Mouse (Mus musculus): ENCODE results near the gene Exoc3l4.

The Exoc3l4 gene

DNA sequence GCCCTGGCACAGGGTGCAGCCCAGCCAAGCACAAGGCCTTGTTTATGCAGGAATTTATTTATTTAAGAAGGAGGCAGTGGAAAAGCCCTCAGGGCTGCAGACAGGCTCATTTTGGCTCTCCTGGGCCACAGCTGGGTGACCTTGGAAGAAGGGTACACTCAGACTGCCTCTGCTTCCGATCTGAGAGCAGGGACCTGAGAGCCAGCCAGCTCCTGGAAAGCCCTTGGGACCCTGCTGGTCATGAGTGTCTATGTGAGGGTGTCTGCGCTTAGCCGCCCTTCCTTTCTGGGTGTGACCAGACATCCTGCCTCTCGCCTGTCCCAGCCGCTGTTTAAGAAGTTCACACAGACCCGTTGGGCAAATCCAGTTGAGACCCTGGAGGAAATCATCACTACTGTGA is 33.5 kb downstream of the Exoc3l4 start:
- DNase-seq (ENCODE audit: low spot score in 2 of 2): peak; percentile 84 to 88

DNA sequence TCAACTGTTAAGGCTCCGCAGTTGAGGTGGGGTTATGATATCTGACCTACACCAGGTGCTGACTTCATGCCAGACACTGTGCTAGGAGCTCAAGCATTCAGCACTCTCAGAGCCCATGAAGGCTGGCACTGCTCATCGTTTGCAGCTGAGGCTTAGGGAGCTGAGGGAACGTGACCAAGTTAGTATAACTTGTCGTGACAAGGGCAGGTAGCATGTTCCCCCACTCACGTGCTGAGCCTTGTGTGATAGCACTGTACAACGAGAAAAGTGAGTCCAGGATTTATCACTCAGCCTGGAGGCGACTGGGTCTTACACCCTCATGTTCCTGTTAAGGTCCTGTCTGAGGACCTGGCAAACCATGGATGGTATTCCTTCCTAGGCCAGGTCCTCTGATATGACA is 34.7 kb downstream of the Exoc3l4 start:
- no peak for DNase-seq (ENCODE audit: low spot score in 2 of 2)

DNA sequence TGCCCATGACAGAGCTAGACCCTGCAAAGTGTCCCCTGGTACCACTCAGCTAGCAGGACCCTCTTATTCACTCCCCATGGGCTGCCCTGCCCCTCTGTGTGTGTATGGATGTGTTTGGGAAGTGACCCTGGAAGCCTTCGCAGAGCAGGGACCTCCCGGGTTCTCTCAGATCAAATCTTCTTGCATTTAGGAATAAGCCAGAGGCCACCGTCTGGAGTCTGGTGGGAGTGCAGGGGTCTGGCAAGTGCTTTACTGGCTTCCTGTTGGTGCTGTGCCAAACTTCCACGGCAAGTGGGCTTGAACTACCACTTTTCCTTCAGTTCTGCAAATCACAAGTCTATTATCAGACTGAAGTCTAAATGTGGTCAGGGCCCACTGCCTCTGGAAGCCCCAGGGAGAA is 37.2 kb downstream of the Exoc3l4 start:
- DNase-seq (ENCODE audit: low spot score in 2 of 2): no peak

DNA sequence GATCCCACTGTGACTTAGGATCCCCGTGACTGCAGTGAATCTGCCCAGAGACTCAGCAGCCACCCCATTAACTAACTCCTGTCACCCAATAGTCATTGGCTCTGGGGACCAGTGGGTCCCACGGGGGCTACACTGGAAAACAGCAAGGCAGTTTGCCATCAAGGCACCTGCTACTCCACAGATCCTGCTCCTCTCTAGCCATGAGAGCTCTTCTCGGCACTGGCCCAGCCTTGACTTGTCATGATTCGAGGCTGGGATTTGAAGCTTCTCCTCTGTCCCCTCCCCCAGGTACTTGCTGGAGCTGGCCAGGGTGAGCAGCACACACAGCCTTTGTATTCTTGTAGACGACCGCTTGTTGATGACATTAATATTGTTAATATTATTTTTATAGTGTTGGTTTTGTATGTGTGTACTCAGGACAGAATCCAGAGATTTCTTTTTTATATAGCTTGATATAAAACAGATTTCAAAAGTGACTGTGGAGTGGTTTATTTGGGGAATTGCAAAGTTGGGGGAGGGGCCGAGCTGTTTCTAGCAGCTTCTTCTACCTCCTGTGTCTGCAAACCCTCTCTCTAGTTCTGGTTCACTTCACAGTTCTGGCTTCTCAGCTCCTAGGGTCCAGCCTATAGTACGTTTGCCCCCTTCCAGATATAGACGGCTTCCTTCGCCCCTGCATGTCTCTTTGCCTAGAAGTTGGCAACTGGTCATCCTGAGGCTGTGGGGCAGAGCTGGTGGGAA is 37.9 kb downstream of the Exoc3l4 start:
- no peak for DNase-seq (ENCODE audit: low spot score in 2 of 2)

DNA sequence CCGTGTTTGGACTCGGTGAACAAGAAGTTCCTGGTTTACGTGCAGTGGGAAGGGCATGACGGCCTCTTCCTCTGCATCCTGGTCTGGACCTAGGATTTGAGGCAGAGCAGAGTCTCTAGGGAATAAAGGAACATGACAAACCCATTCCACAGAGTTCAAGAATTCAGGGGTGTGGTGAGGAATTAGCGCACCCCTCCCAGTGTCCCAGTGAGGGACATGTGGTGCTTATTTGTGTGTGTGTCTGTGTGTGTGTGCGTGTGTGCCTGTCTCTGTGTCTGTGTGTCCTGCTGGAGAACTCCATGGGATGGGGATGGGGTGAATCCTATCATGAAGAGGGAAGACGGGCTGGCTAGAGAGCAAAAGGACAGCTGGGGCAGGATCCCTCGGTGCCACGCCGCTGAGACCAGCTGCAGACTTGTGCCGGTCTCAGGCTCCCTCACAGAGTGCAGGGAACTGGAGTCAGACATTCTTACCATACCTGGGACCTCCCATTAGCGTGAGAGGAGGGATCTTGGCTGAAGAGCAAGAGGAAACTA is 38.6 kb downstream of the Exoc3l4 start:
- DNase-seq (ENCODE audit: low spot score in 2 of 2): peak; percentile 63 to 69

DNA sequence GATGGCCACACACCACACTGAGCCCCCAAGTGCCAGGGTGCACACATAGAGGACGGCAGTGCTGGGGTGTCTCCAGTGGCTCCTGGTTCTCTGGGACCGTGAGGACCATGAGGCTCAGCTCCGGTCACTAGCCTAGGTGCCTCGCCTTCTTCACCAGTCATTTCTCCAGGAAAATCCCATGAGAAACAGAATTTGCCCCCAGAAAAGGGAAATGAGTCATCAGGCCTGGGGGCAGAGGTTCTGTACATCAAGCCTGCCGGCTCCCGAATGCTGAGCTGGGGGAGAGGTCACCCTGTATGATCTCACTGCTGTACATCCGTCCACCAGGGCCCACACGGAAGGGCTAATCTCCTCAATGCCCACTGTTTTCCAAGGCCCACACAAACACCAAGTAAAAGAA is 39.0 kb downstream of the Exoc3l4 start:
- DNase-seq (ENCODE audit: low spot score in 2 of 2): no peak

DNA sequence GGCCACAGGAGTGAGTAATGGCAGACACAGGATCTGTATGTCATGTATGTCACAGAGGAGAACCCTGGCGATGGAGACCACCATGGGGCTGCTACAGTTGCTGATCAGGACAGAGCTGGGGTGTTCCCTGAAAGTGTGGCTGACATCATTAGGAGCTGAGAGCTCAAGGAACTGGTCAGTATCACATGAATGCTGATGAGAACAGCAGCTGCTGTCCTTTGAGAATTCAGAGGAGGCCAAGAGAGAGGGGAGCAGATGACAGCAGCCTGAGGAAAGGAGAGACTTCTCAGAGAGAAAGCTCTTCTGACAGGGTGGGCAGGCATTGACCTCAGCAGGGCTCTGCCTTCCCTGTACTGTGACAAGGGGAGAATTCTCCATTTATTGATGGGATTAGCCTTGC is 40.9 kb downstream of the Exoc3l4 start:
- no peak for DNase-seq (ENCODE audit: low spot score in 2 of 2)

DNA sequence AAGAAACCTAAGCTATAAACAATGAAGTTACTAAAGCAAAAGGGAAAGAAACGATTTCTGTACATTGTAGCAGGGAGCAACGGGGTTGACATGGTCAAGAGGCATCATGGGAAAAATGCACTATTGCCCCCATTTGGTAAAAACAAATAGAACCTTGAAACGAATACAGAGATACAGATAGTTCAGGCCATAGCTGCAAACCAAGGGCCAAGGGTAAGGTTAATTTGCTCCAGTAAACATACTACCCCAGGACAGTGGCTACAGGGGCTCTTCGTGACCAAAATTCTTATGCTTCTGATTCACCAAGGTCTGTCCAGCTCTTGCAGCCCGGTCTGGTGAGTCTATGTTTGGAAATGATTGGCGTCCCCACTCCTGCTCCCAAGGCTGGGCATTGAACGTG is 46.8 kb downstream of the Exoc3l4 start:
- no peak for DNase-seq (ENCODE audit: low spot score in 2 of 2)

DNA sequence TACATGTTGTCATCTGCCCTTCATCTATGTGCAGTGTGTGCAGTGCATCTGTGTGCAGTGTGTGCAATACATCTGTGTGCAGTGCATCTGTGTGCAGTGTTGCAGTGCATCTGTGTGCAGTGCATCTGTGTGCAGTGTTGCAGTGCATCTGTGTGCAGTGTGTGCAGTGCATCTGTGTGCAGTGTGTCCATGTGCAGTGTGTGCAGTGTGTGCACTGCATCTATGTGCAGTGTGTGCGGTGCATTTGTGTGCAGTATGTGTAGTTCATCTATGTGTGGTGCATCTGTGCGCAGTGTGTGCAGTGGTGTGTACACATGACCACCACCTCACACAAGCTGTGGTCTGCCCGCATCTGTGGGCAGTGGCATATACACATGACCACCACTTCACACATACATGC is 49.6 kb downstream of the Exoc3l4 start:
- no peak for DNase-seq (ENCODE audit: low spot score in 2 of 2)

DNA sequence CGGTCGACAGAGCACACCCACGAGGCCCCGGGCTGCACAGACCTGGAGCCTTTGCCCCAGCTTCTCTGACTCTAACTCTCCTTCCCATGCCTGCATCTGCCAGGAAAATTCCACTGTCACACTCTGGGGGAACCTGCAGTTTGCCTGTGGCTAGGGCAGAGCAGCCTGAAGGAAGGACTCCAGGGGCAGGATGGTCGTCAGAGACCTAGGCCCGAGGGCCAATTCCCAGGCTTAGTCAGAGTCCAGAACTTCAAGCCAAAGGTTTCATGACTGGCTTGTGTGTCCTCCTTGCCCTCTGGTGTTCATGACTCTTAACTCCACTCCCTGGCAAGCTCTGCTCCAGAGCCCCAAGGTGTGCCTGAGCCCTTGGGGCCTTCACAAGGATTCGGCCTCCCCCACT is 51.4 kb downstream of the Exoc3l4 start:
- DNase-seq (ENCODE audit: low spot score in 2 of 2): no peak

DNA sequence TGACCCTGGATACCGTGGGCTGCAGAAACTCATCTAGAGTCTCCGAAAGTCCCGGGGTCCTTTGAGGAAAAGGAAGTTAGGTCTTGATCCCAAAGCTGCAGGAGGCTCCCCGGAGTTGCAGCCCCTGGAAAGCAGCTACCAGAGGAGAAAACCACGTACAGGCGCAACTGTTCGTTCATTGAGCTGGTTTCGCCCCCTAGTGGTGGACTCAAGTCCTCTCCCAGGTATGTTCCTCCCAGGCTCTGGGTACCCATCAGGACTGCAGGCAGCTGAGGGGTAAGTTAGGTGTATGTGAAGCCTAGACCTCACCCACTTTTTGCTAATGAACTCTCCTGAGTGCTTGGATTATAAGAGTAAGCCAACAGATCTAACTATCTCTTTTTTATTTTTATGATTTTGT is 52.7 kb downstream of the Exoc3l4 start:
- DNase-seq (ENCODE audit: low spot score in 2 of 2): peak in 1 of 2 experiments; percentile 55

DNA sequence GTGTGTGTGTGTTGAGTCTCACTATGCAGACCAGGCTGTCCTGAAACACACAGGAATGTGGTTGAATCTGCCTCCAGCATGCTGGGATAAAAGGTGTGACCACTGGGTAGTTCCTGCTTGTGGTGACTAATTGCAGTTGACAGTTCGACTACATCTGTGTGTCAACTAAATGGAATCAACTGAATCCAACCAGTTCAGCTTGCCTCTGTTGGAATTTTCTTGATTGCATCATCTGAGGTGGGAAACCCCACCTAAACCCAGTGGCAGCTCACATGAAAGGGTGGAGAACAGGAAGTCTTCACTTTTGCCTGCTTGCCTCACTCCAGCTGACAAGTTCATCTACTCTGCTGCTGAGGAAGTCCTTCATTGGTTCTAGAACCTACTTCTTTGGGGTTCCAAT is 54.3 kb downstream of the Exoc3l4 start:
- no peak for DNase-seq (ENCODE audit: low spot score in 2 of 2)

DNA sequence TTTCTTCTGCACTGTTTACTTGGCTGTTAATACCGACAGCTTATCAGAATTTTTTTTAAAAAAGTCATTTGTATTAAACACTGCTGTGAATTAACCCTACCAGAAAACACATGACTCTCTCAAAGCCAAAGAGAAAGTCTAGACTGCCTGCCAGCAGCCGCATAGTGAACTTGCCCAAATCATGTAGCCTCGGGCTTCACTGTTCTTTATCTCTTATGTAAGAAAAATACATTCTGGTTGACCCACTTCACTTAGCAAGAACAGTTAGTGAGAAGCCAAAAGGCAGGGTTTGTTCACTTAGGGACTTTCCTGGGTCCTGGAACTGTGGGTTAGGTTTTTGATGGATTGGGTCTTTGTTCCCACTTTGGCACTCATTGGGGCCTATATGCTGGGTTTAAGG is 54.9 kb downstream of the Exoc3l4 start:
- DNase-seq (ENCODE audit: low spot score in 2 of 2): no peak

DNA sequence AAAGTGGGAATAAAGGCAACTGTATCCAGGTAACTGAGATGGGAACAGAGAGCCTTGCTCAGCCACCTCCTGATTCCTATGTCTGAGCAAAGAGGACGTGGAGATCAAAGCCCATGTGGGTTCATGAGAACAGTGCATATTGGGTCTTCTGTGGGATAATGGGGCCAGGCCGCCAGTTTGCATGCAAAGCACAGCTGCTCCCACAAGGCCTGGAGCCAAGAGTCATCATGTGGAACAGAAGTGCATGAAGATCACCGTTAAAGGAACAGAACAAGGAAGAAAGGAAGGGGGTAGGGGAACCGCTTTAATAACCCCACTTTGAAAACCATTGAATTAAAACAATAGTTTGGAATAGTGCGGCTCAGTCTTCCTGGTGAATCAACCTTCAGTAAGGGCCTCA is 56.1 kb downstream of the Exoc3l4 start:
- DNase-seq (ENCODE audit: low spot score in 2 of 2): no peak

DNA sequence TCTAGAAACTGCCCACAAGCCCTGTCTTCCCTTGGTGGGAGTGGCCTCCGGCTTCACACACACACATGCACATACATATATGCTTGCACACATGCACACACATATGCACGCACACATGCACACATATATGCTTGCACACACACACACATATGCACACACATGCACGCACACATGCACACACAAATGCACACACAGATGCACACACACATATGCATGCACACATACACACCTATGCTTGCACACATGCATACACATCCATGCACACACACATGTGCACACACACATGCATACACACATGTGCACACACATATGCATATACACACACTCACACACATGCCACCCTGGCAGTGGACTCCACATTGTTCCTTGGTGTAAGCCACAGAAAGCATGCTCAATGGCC is 57.6 kb downstream of the Exoc3l4 start:
- DNase-seq (ENCODE audit: low spot score in 2 of 2): no peak

DNA sequence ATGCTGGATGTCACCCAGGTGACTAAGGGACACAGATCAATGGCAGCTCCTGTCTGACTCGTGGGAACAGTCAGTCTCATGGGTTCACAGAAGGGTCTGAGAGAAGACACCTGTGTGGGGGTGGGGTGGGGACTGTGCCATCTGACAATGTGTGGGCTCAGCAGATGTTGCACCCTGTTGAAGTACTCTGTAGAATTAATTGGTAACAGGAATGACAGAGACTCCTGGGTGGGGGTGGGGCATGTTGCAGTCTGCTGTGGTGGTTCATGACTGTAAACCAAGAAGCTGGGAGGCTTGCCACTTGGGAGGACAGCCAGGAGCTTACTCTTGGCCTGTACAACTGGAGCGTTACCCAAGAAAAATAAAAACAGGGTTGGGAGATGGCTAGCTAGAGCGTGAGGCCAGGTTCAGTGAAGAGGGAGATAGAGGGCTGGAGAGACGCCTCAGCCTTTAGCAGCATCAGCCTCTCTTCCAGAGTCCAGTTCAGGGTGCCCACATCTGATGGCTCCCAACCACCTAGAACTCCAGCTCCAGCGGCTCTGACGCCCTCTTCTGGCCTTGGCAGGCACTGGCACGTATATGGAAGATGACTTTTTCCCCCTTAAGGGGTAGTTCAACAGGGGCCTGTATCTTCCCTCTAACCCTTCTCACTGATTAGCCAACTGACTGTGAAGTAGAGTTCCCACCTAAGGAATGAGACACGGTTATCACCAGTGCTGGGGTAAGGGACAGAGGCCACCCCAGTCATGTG is 58.3 kb downstream of the Exoc3l4 start:
- peak; percentile 78 to 88 for DNase-seq (ENCODE audit: low spot score in 2 of 2)

DNA sequence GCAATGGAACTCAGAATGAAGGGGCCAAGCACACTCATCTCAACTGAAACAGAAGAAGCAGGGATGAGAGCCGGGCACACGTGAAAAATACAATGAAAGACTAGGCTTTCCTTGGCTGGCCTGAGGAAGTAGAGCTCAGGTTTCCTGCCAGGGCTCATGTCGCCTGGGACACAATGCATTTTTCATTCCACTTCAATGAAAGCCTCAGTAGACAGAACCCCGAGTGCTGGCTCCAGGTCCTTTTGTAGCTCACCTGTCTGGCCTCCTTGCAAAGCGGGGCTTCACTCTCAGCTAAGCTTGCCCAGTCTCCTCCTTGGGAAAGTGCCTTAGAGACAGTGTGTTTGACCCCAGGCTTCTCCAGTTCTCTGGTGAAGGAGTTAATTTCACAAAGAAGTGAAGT is 62.1 kb downstream of the Exoc3l4 start:
- DNase-seq (ENCODE audit: low spot score in 2 of 2): no peak

DNA sequence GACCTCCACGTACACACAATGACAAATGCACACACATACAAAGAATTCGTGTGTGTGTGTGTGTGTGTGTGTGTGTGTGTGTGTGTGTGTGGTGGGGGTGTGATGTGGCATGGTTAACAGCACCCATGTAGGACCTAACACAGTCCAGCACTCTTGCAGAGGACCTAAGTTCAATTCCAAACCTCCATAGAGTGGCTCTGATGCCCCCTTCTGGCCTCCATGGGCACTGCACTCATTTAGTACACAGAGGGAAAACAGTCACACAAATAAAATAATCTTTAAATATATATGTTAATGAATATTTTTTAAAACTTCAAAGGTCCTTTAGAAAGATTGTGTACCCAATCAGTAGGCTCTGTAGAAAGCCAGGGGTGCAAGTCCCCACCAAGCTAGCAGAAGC is 63.1 kb downstream of the Exoc3l4 start:
- DNase-seq (ENCODE audit: low spot score in 2 of 2): no peak

Data from heart, adult 9 months (tissue).